Mouse (Mus musculus): ENCODE measurements around the gene Mrpl51.

DNA sequence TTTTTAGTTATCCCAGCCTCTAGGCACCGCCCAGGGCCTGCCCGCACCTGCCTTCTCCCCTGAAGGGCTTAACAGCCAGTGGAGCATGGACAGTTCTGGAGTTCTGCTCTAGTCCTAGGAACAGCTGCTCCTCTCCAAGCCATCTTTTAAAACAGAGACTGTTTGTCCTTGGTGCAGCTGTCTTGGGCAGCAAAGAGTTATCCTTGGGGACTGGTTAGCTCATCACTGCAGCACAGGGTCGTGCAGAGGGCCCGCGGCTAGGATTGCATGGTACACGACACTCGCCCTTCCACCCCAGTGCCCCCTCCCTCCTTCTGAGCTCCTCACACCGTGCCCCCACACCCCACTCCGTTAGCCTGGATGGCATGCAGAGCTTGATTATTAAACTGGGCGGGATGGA, 44.3 kb upstream of the Mrpl51 start:
- TF ChIP-seq CTCF (IDR thresholded peaks at IDR 0.05; ENCODE audit: insufficient read depth, low read depth, low read length) (no peak), POLR2A (IDR thresholded peaks at IDR 0.05; ENCODE audit: insufficient read depth, low read depth, low read length) (no peak)

All from olfactory bulb, adult 2 months (tissue).